Mouse (Mus musculus) limb, embryonic 14.5 days (tissue): ENCODE data around the gene Artn. TPM values are rescaled to one million over a fixed set of nuclear protein-coding genes. Genes with fewer than 3 reads are reported as not detected.

ENCODE experiments used
- ATAC-seq: fragments of 200-750 bp; cut with Nextera tagmentation; 2 replicates; pipeline ENCODE4 v1.8.0; 2017; ENCODE audit warnings: low read depth, moderate number of reproducible peaks, moderate TSS enrichment; ENCODE audit not compliant: low FRiP score
- DNase-seq: peaks from one replicate; pipeline ENCODE4 v3.0.0-alpha.2; 2015; ENCODE audit warnings: low spot score
- H3K27ac ChIP-seq: fragments of 300-500 bp; sonication (generic); replicated peaks from 2 replicates; pipeline ENCODE4 v1.5.1; 2014; ENCODE audit warnings: low read depth, mild to moderate bottlenecking, low read length, moderate library complexity, mixed read lengths
- H3K27me3 ChIP-seq: fragments of 300-500 bp; sonication (generic); 2 replicates; pipeline ENCODE4 v1.6.1; 2014; ENCODE audit warnings: low read length, mixed read lengths; ENCODE audit not compliant: control insufficient read depth, insufficient read depth
- H3K36me3 ChIP-seq: fragments of 300-500 bp; sonication (generic); 2 replicates; pipeline ENCODE4 v1.6.1; 2014; ENCODE audit warnings: mild to moderate bottlenecking, low read length, moderate library complexity, mixed read lengths; ENCODE audit not compliant: control insufficient read depth, insufficient read depth
- H3K4me1 ChIP-seq: fragments of 300-500 bp; sonication (generic); 2 replicates; pipeline ENCODE4 v1.6.1; 2014; ENCODE audit warnings: antibody characterized with exemption, low read length, mixed read lengths; ENCODE audit not compliant: control insufficient read depth, insufficient read depth
- H3K4me2 ChIP-seq: fragments of 300-500 bp; sonication (generic); replicated peaks from 2 replicates; pipeline ENCODE4 v1.6.1; 2014; ENCODE audit warnings: low read depth, mild to moderate bottlenecking, low read length, moderate library complexity; ENCODE audit not compliant: severe bottlenecking
- H3K4me3 ChIP-seq: fragments of 300-500 bp; sonication (generic); replicated peaks from 2 replicates; pipeline ENCODE4 v1.5.1; 2014; ENCODE audit warnings: low read length
- H3K9ac ChIP-seq: fragments of 300-500 bp; sonication (generic); 2 replicates; pipeline ENCODE4 v1.6.1; 2014; ENCODE audit warnings: mild to moderate bottlenecking, low read depth, low read length, moderate library complexity; ENCODE audit not compliant: severe bottlenecking
- H3K9me3 ChIP-seq: fragments of 300-500 bp; sonication (generic); 2 replicates; pipeline ENCODE4 v1.6.1; 2016; ENCODE audit warnings: low read length; ENCODE audit not compliant: control insufficient read depth
- POLR2A ChIP-seq: fragments of 200-500 bp; IDR thresholded peaks from 2 replicates; pipeline ENCODE4 v1.8.0; 2012; ENCODE audit warnings: inconsistent platforms, mild to moderate bottlenecking, moderate library complexity, borderline replicate concordance; ENCODE audit not compliant: insufficient read depth, insufficient read length; ENCODE audit errors: extremely low read depth
- WGBS: fragments of 180-500 bp; shearing (Covaris S2); extraction: QIAGEN DNeasy Blood & Tissue Kit; methylation state at CpG from one replicate; pipeline ENCODE4 v1.1.7; 2014; 5-methylcytosine and 5-hydroxymethylcytosine counted together
- polyA plus RNA-seq, 2 experiments: library from polyadenylated mRNA; depleted of rRNA in 1 of 2; stranded (reverse) in 1 of 2; unstranded in 1 of 2; fragments of >200 nt; fragmentation: Nextera tagmentation in 1 of 2; extraction: Ambion mirVana in 1 of 2; gene quantifications; 2 replicates each; pipeline versions ENCODE4 v1.2.1 to v1.2.3; 2012 to 2014

Artn gene
- polyA plus RNA-seq, 2 experiments: 4.1 to 5.5 TPM

- H3K4me3 ChIP-seq: peak overlapping the region; percentile 94
- peak overlapping the region; percentile 67 for H3K9ac ChIP-seq
- no peaks in the 10 kb centered on the region for H3K9me3 ChIP-seq
- H3K36me3 ChIP-seq: peaks cover 33% of the 10 kb centered on the region
- WGBS: 3% methylated on average over 24 of the region's 24 CpGs
- H3K4me2 ChIP-seq: peak overlapping the region; percentile 93
- H3K27me3 ChIP-seq: no peaks in the 10 kb centered on the region
- no peak overlapping the region for H3K27ac ChIP-seq
- TF ChIP-seq POLR2A: no peak
- no peak for ATAC-seq
- DNase-seq: no peak
- H3K4me1 ChIP-seq: peaks cover 20% of the 10 kb centered on the region
These were observed 42.9 kb downstream of the Artn start for GRCm38 (mm10) chr4:117886644-117887043.

- peak overlapping the region; percentile 94 for H3K4me3 ChIP-seq
- no peak overlapping the region for H3K27ac ChIP-seq
- H3K9me3 ChIP-seq: no peaks in the 10 kb centered on the region
- H3K36me3 ChIP-seq: peaks cover 37% of the 10 kb centered on the region
- DNase-seq (no peak), ATAC-seq (no peak)
- H3K9ac ChIP-seq: peak overlapping the region; percentile 67; the same call in 1 of the 2 replicates
- peak overlapping the region; percentile 93 for H3K4me2 ChIP-seq
- peaks cover 17% of the 10 kb centered on the region for H3K4me1 ChIP-seq
- 80% methylated on average over 9 of the region's 9 CpGs for WGBS
- TF ChIP-seq POLR2A: no peak
- no peaks in the 10 kb centered on the region for H3K27me3 ChIP-seq
These were observed 43.6 kb downstream of the Artn start for GRCm38 (mm10) chr4:117885994-117886393.

GRCm38 (mm10) chr4:117885093-117885492 lies 44.5 kb downstream of the Artn start:
- Histone ChIP-seq H3K27me3 (no peaks in the 10 kb centered on the region), H3K4me1 (peaks cover 14% of the 10 kb centered on the region), H3K27ac (no peak overlapping the region), H3K4me2 (no peak overlapping the region), H3K4me3 (no peak overlapping the region), H3K36me3 (peaks cover 42% of the 10 kb centered on the region), H3K9me3 (no peaks in the 10 kb centered on the region), H3K9ac (no peak overlapping the region)
- TF ChIP-seq POLR2A: no peak
- no peak for DNase-seq
- 93% methylated on average over 10 of the region's 10 CpGs for WGBS
- ATAC-seq: no peak

- H3K9me3 ChIP-seq: no peaks in the 10 kb centered on the region
- H3K27ac ChIP-seq: no peak overlapping the region
- 0 out of 2 replicates have a peak overlapping the region, but pooled peaks have one; percentile 9 for H3K9ac ChIP-seq
- no peaks in the 10 kb centered on the region for H3K27me3 ChIP-seq
- peaks cover 14% of the 10 kb centered on the region for H3K4me1 ChIP-seq
- DNase-seq: no peak
- H3K36me3 ChIP-seq: peaks cover 44% of the 10 kb centered on the region
- ATAC-seq: no peak
- TF ChIP-seq POLR2A: no peak
- WGBS: 92% methylated on average over 1 of the region's 1 CpGs
- H3K4me3 ChIP-seq: peak overlapping the region; percentile 79
- H3K4me2 ChIP-seq: peak overlapping the region; percentile 83
These were observed 45.4 kb downstream of the Artn start for GRCm38 (mm10) chr4:117884146-117884545.

GRCm38 (mm10) chr4:117882701-117883691 lies 46.6 kb downstream of the Artn start, which contains the start of gene B4galt2:
Gene B4galt2, minus strand, starts transcription at chr4:117883487.
- Histone ChIP-seq H3K4me2 (peak within 1 kb of the TSS; percentile 83), H3K9me3 (no peaks in the 10 kb centered on the region), H3K36me3 (peaks cover 53% of the 10 kb centered on the region), H3K27ac (peak within 1 kb of the TSS; percentile 76), H3K4me1 (peaks cover 14% of the 10 kb centered on the region), H3K9ac (peak within 1 kb of the TSS; percentile 87), H3K27me3 (no peaks in the 10 kb centered on the region), H3K4me3 (peak within 1 kb of the TSS; percentile 79)
- DNase-seq: peak; percentile 67
- under 1% methylated on average over 38 of the region's 103 CpGs for WGBS
- TF ChIP-seq POLR2A: 0 out of 2 replicates have a peak, but pooled peaks have one; percentile 30
- ATAC-seq: peak; percentile 56
